Mouse (Mus musculus): ENCODE measurements around the gene Gm26661. TPM values are rescaled to one million over a fixed set of nuclear protein-coding genes. Genes with fewer than 3 reads are reported as not detected.

Gene Gm26661
- not detected in 2 replicates for polyA plus RNA-seq (2014; fragmentation: Nextera tagmentation; extraction: Ambion mirVana)

DNA sequence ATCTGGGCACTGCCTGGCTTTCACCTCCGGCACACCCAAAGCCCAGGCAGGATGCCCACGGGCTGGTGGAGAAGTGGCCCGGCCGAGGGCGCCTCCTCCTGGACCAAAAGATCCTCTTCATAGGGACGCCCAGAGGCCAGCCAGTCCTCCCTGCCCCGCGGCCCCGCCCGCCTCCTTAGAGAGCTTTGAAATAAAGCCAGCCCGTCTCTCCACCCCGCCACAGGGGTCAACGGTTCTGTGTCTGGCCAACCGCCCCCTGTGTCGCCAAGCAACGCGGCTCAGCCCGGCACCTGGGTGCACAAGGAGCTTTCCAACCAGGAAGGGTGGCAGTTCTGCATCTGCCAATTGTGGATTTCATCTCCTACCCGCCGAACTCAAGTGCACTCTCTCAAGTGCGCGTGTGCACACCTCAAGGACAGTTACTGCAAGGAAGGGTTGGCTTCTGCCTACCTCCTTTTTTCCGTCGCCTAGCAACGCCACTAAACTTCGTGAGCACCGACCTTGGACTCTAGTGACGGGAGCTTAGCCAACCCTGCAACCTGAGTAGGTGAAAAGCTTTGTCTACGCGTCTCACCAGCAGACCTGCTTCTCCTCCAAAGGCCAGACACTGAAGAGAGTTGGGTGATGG lies at the start of gene Gm26661:
Gene Gm26661, plus strand, starts transcription at position 56 of the 628 bp plus-strand sequence.
- H3K4me1 ChIP-seq (replicated peaks; ENCODE audit: control insufficient read depth, insufficient read depth, low read length) = peaks cover 3% of the 10 kb centered on the region; the same call in 1 of the 2 replicates
- DNase-seq (ENCODE audit: low spot score) (peak; percentile 84), ATAC-seq (replicated peaks; ENCODE audit: low FRiP score, low TSS enrichment, low read depth) (peak; percentile 89)
- no peak within 1 kb of the TSS for H3K9ac ChIP-seq (ENCODE audit: low read length)
- WGBS = 2% methylated on average over 30 of the region's 30 CpGs
- peak within 1 kb of the TSS; percentile 71 for H3K4me2 ChIP-seq (ENCODE audit: low read length)
- peak within 1 kb of the TSS; percentile 37 for H3K4me3 ChIP-seq (ENCODE audit: low read depth, low read length)
- peaks cover 4% of the 10 kb centered on the region; the same call in 1 of the 2 replicates for H3K27me3 ChIP-seq (replicated peaks; ENCODE audit: control insufficient read depth, insufficient read depth, low read length)
- H3K36me3 ChIP-seq (ENCODE audit: control insufficient read depth, insufficient read depth, low read length) = no peaks in the 10 kb centered on the region
- peak within 1 kb of the TSS; percentile 6; the same call in 1 of the 2 replicates for H3K27ac ChIP-seq (ENCODE audit: low read depth)
- no peaks in the 10 kb centered on the region for H3K9me3 ChIP-seq (ENCODE audit: control insufficient read depth, low read length)

- 27% methylated on average over 11 of the region's 11 CpGs for WGBS
- Histone ChIP-seq H3K4me1 (replicated peaks; ENCODE audit: control insufficient read depth, insufficient read depth, low read length) (no peaks in the 10 kb centered on the region), H3K9ac (ENCODE audit: low read length) (no peak overlapping the region), H3K27ac (ENCODE audit: low read depth) (no peak overlapping the region), H3K27me3 (replicated peaks; ENCODE audit: control insufficient read depth, insufficient read depth, low read length) (no peaks in the 10 kb centered on the region), H3K4me3 (ENCODE audit: low read depth, low read length) (0 out of 2 replicates have a peak overlapping the region, but pooled peaks have one; percentile 12), H3K9me3 (ENCODE audit: control insufficient read depth, low read length) (no peaks in the 10 kb centered on the region), H3K36me3 (ENCODE audit: control insufficient read depth, insufficient read depth, low read length) (no peaks in the 10 kb centered on the region), H3K4me2 (ENCODE audit: low read length) (peak overlapping the region; percentile 39)
- peak; percentile 87 for DNase-seq (ENCODE audit: low spot score)
- peak; percentile 85 for ATAC-seq (replicated peaks; ENCODE audit: low FRiP score, low TSS enrichment, low read depth)
Measured at GRCm38 (mm10) chr14:7748944-7749763, 42.2 kb upstream of the Gm26661 start.

- Histone ChIP-seq H3K27ac (ENCODE audit: low read depth) (no peak overlapping the region), H3K9me3 (ENCODE audit: control insufficient read depth, low read length) (no peaks in the 10 kb centered on the region), H3K4me1 (replicated peaks; ENCODE audit: control insufficient read depth, insufficient read depth, low read length) (no peaks in the 10 kb centered on the region), H3K4me2 (ENCODE audit: low read length) (peak overlapping the region; percentile 39), H3K27me3 (replicated peaks; ENCODE audit: control insufficient read depth, insufficient read depth, low read length) (no peaks in the 10 kb centered on the region), H3K36me3 (ENCODE audit: control insufficient read depth, insufficient read depth, low read length) (no peaks in the 10 kb centered on the region), H3K4me3 (ENCODE audit: low read depth, low read length) (0 out of 2 replicates have a peak overlapping the region, but pooled peaks have one; percentile 12), H3K9ac (ENCODE audit: low read length) (no peak overlapping the region)
- ATAC-seq (replicated peaks; ENCODE audit: low FRiP score, low TSS enrichment, low read depth) (peak; percentile 79), DNase-seq (ENCODE audit: low spot score) (peak; percentile 82)
- 10% methylated on average over 4 of the region's 4 CpGs for WGBS
Measured at GRCm38 (mm10) chr14:7749764-7750089, 41.7 kb upstream of the Gm26661 start.

DNA sequence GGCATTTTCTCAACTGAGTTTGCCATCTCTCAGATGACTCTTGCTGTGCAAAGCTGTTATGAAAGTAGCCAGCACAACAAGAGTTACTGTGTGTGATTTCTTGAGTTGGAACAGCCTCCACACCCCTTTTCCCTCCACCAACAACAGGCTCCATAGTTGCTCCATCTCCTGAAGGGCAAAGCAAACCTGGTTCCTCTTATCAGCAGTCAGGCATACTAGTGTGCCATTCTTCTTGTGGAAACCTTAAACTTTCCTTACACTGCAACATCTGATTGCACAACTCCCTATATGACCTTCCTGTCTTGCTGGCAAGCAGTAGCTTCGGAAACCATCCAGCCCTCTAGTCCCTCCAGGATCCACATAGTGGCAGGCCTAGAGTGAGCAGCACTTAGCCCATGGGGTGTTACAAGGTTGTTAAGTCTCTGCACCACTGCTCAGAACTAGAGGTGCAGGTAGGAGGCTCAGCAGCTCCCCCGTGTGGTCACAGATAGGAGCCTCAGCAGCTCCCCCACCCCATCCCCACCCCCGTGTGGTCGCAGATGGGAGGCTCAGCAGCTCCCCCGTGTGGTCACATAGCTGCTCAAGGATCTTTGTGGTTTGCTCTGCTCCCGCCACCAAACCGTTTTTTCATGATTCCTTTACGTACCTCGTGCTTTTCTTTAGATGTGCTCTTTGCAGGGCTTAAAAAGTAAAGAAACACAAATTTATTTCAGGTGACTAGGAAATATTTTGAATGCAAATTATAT lies 25.6 kb upstream of the Gm26661 start:
- DNase-seq (ENCODE audit: low spot score) = peak; percentile 91
- Histone ChIP-seq H3K4me3 (ENCODE audit: low read depth, low read length) (no peak overlapping the region), H3K9ac (ENCODE audit: low read length) (no peak overlapping the region), H3K4me2 (ENCODE audit: low read length) (no peak overlapping the region), H3K27ac (ENCODE audit: low read depth) (no peak overlapping the region), H3K36me3 (ENCODE audit: control insufficient read depth, insufficient read depth, low read length) (no peaks in the 10 kb centered on the region), H3K27me3 (replicated peaks; ENCODE audit: control insufficient read depth, insufficient read depth, low read length) (no peaks in the 10 kb centered on the region), H3K9me3 (ENCODE audit: control insufficient read depth, low read length) (no peaks in the 10 kb centered on the region), H3K4me1 (replicated peaks; ENCODE audit: control insufficient read depth, insufficient read depth, low read length) (no peaks in the 10 kb centered on the region)
- 17% methylated on average over 9 of the region's 9 CpGs for WGBS
- ATAC-seq (replicated peaks; ENCODE audit: low FRiP score, low TSS enrichment, low read depth) = peak; percentile 84; the same call in 1 of the 2 replicates

DNA sequence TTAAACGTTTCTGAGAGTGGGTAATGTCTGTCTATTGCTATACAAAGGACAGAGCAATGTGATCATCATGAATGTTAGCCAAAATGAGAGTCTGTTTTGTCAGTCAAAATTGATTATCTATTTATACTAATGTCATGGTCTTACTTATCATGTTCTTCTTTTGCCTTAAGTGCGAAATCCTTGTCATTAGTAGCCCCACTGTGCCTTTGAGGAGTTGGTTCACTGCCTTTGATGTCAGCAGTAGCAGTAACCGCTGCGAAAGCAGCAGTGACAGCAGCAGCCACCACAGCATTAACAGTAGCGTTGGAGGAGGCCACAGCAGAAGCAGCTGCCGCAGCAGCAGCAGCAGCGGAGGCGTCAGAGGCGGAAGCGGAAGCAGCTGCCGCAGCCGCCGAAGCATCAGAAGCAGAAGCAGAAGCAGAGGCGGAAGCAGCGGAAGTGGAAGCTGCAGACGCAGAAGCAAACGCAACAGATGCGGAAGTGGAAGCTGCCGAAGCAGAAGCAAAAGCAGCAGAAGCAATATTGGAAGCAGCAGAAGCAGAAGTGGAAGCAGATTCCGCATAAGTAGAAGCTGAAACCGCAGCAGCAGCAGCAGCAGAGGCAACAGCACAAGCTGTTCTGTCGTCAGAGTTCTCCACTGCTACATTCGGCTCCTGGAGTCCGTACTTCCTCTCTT lies 17.5 kb upstream of the Gm26661 start:
- peak overlapping the region; percentile 46 for H3K9ac ChIP-seq (ENCODE audit: low read length)
- peak overlapping the region; percentile 54; the same call in 1 of the 2 replicates for H3K27ac ChIP-seq (ENCODE audit: low read depth)

DNA sequence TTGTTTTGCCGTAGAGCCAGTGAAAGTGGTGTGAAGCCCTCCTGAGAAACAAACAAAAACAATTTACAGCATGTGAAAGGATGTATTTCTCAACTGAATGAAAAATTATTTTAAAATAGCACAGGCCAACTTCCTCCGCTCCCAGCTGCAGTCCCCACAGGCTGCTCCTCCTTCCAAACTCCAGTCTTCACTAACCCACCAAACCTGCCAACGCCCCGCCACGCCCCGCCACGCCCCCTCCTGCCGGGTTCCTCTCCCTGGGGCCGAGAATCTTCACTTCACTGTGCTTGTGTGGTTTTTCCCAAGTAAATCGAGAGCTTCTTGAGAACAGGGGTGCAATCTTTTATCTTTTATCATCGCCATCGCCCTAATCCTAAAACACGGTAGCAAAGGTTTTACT lies 5.3 kb upstream of the Gm26661 start:
- no peaks in the 10 kb centered on the region for H3K4me1 ChIP-seq (replicated peaks; ENCODE audit: control insufficient read depth, insufficient read depth, low read length)
- 34% methylated on average over 13 of the region's 13 CpGs for WGBS
- H3K4me2 ChIP-seq (ENCODE audit: low read length) = no peak overlapping the region
- DNase-seq (ENCODE audit: low spot score) (no peak), ATAC-seq (replicated peaks; ENCODE audit: low FRiP score, low TSS enrichment, low read depth) (no peak)
- H3K27ac ChIP-seq (ENCODE audit: low read depth) = no peak overlapping the region
- no peak overlapping the region for H3K9ac ChIP-seq (ENCODE audit: low read length)
- no peaks in the 10 kb centered on the region for H3K36me3 ChIP-seq (ENCODE audit: control insufficient read depth, insufficient read depth, low read length)
- no peaks in the 10 kb centered on the region for H3K9me3 ChIP-seq (ENCODE audit: control insufficient read depth, low read length)
- H3K4me3 ChIP-seq (ENCODE audit: low read depth, low read length) = no peak overlapping the region
- no peaks in the 10 kb centered on the region for H3K27me3 ChIP-seq (replicated peaks; ENCODE audit: control insufficient read depth, insufficient read depth, low read length)

More for the DNA sequence above, 17.5 kb upstream of the Gm26661 start:
- no peaks in the 10 kb centered on the region for H3K4me1 ChIP-seq (replicated peaks; ENCODE audit: control insufficient read depth, insufficient read depth, low read length)
- peak overlapping the region; percentile 58 for H3K4me3 ChIP-seq (ENCODE audit: low read depth, low read length)
- H3K9me3 ChIP-seq (ENCODE audit: control insufficient read depth, low read length) = no peaks in the 10 kb centered on the region
- DNase-seq (ENCODE audit: low spot score) = peak; percentile 73
- H3K36me3 ChIP-seq (ENCODE audit: control insufficient read depth, insufficient read depth, low read length) = no peaks in the 10 kb centered on the region
- 28% methylated on average over 24 of the region's 24 CpGs for WGBS
- peak overlapping the region; percentile 57 for H3K4me2 ChIP-seq (ENCODE audit: low read length)
- no peaks in the 10 kb centered on the region for H3K27me3 ChIP-seq (replicated peaks; ENCODE audit: control insufficient read depth, insufficient read depth, low read length)
- ATAC-seq (replicated peaks; ENCODE audit: low FRiP score, low TSS enrichment, low read depth) = no peak; the same call in 1 of the 2 replicates

DNA sequence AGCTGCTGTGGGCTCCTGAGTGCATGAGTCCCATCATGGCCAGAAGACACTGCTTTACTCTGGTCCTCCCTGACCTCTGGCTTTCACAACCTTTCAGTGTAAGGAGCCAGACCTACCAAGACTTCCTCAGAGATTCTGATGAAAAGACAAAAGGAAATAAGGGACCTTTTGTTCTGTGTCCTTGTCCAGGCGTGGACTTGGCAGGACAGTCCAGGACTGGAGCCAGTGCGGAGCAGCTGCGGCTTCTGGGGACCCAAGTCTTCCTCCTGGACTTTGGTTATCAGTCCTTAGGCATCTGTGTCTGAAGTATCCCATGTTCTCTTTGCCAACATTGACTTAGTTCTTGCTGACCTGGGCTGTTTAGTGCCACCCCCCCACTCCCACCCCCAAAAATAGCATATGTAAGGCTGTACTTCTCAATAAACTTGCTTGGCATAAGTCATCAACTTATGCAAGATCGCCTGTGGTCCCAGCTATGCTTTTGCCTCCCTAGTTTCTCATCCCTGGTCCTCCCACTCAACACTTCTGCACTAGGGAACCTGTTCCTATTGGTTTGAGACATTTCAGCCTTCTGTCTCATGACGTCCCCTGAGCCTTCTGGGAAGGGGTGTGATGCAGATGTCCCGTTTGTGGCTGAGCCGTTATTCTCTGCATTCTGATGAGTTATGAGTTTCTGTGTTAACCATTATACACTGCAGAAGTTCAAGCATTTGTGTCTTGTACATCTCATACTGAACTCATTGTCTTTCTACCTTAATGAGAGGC lies 1.9 kb upstream of the Gm26661 start:
- Histone ChIP-seq H3K4me2 (ENCODE audit: low read length) (no peak overlapping the region), H3K4me3 (ENCODE audit: low read depth, low read length) (no peak overlapping the region), H3K9me3 (ENCODE audit: control insufficient read depth, low read length) (no peaks in the 10 kb centered on the region), H3K36me3 (ENCODE audit: control insufficient read depth, insufficient read depth, low read length) (no peaks in the 10 kb centered on the region), H3K27ac (ENCODE audit: low read depth) (no peak overlapping the region), H3K4me1 (replicated peaks; ENCODE audit: control insufficient read depth, insufficient read depth, low read length) (peaks cover 3% of the 10 kb centered on the region; the same call in 1 of the 2 replicates), H3K27me3 (replicated peaks; ENCODE audit: control insufficient read depth, insufficient read depth, low read length) (peaks cover 4% of the 10 kb centered on the region; the same call in 1 of the 2 replicates), H3K9ac (ENCODE audit: low read length) (no peak overlapping the region)
- no peak for ATAC-seq (replicated peaks; ENCODE audit: low FRiP score, low TSS enrichment, low read depth)
- WGBS = 81% methylated on average over 7 of the region's 7 CpGs
- no peak for DNase-seq (ENCODE audit: low spot score)

Data from intestine, embryonic 14.5 days (tissue).